Mouse (Mus musculus): ENCODE data around the gene Lmo2. TPM values are rescaled to one million over a fixed set of nuclear protein-coding genes. Genes with fewer than 3 reads are reported as not detected.
"Not testable (repeated sequence)": the region's sequence is repeated elsewhere in the genome, so short reads cannot be mapped to it uniquely, and the experiment has no call there.

Gene Lmo2
- polyA plus RNA-seq, 1 experiment from 2014 or later, result 18.2 TPM

GRCm38 (mm10) chr2:103992618-103993332, 35.0 kb downstream of the Lmo2 start:
- WGBS, result 34% methylated on average over 17 of the region's 17 CpGs
- no peak overlapping the region for H3K9ac ChIP-seq
- no peak for ATAC-seq
- H3K4me2 ChIP-seq (replicated peaks), result no peak overlapping the region
- no peak overlapping the region for H3K4me3 ChIP-seq (replicated peaks)
- H3K9me3 ChIP-seq, result no peaks in the 10 kb centered on the region
- H3K36me3 ChIP-seq, result no peaks in the 10 kb centered on the region
- no peak overlapping the region for H3K27ac ChIP-seq
- no peaks in the 10 kb centered on the region for H3K27me3 ChIP-seq (replicated peaks)
- H3K4me1 ChIP-seq (replicated peaks), result no peaks in the 10 kb centered on the region

- 26% methylated on average over 2 of the region's 2 CpGs for WGBS
- Histone ChIP-seq H3K27me3 (replicated peaks) (peaks cover 6% of the 10 kb centered on the region; the same call in 1 of the 2 replicates), H3K4me1 (replicated peaks) (no peaks in the 10 kb centered on the region), H3K9me3 (no peaks in the 10 kb centered on the region), H3K27ac (no peak overlapping the region), H3K9ac (no peak overlapping the region), H3K36me3 (no peaks in the 10 kb centered on the region), H3K4me2 (replicated peaks) (no peak overlapping the region), H3K4me3 (replicated peaks) (no peak overlapping the region)
- no peak for ATAC-seq
Measured at GRCm38 (mm10) chr2:104001076-104001475, 43.3 kb downstream of the Lmo2 start.

- H3K9ac ChIP-seq, result no peak overlapping the region
- ATAC-seq, result no peak
- WGBS, result 82% methylated on average over 4 of the region's 4 CpGs
- no peaks in the 10 kb centered on the region for H3K36me3 ChIP-seq
- peaks cover 6% of the 10 kb centered on the region; the same call in 1 of the 2 replicates for H3K27me3 ChIP-seq (replicated peaks)
- H3K27ac ChIP-seq, result no peak overlapping the region
- H3K9me3 ChIP-seq, result no peaks in the 10 kb centered on the region
- no peak overlapping the region for H3K4me3 ChIP-seq (replicated peaks)
- H3K4me1 ChIP-seq (replicated peaks), result no peaks in the 10 kb centered on the region
- no peak overlapping the region for H3K4me2 ChIP-seq (replicated peaks)
Measured at GRCm38 (mm10) chr2:104001861-104002260, 44.1 kb downstream of the Lmo2 start.

- Histone ChIP-seq H3K27ac (no peak overlapping the region), H3K27me3 (replicated peaks) (peaks cover 6% of the 10 kb centered on the region; the same call in 1 of the 2 replicates), H3K9me3 (no peaks in the 10 kb centered on the region), H3K4me2 (replicated peaks) (no peak overlapping the region), H3K36me3 (no peaks in the 10 kb centered on the region), H3K9ac (no peak overlapping the region), H3K4me1 (replicated peaks) (no peaks in the 10 kb centered on the region), H3K4me3 (replicated peaks) (no peak overlapping the region)
- WGBS, result 35% methylated on average over 16 of the region's 16 CpGs
- no peak for ATAC-seq
Measured at GRCm38 (mm10) chr2:104002711-104003413, 45.1 kb downstream of the Lmo2 start.

GRCm38 (mm10) chr2:104007793-104008519, 50.2 kb downstream of the Lmo2 start:
- 74% methylated on average over 7 of the region's 7 CpGs for WGBS
- no peak overlapping the region for H3K9ac ChIP-seq
- H3K4me1 ChIP-seq (replicated peaks), result no peaks in the 10 kb centered on the region
- ATAC-seq, result no peak
- no peak overlapping the region for H3K4me3 ChIP-seq (replicated peaks)
- H3K4me2 ChIP-seq (replicated peaks), result no peak overlapping the region
- H3K9me3 ChIP-seq, result no peaks in the 10 kb centered on the region
- no peaks in the 10 kb centered on the region for H3K36me3 ChIP-seq
- no peak overlapping the region for H3K27ac ChIP-seq
- H3K27me3 ChIP-seq (replicated peaks), result peaks cover 3% of the 10 kb centered on the region; the same call in 1 of the 2 replicates

- H3K9me3 ChIP-seq; H3K27ac ChIP-seq; H3K27me3 ChIP-seq (replicated peaks); H3K4me2 ChIP-seq (replicated peaks); H3K9ac ChIP-seq; H3K4me1 ChIP-seq (replicated peaks); ATAC-seq; H3K4me3 ChIP-seq (replicated peaks); H3K36me3 ChIP-seq: not testable (repeated sequence)
- WGBS, result 93% methylated on average over 3 of the region's 3 CpGs
Measured at GRCm38 (mm10) chr2:104008853-104009252, 51.1 kb downstream of the Lmo2 start.

GRCm38 (mm10) chr2:104023096-104023495, 65.3 kb downstream of the Lmo2 start:
- Histone ChIP-seq H3K27me3 (replicated peaks) (no peaks in the 10 kb centered on the region), H3K9me3 (no peaks in the 10 kb centered on the region), H3K9ac (no peak overlapping the region), H3K4me3 (replicated peaks) (no peak overlapping the region), H3K36me3 (no peaks in the 10 kb centered on the region), H3K4me1 (replicated peaks) (no peaks in the 10 kb centered on the region), H3K27ac (no peak overlapping the region), H3K4me2 (replicated peaks) (no peak overlapping the region)
- no peak for ATAC-seq
- 80% methylated on average over 7 of the region's 7 CpGs for WGBS

GRCm38 (mm10) chr2:104024656-104025055, 66.9 kb downstream of the Lmo2 start:
- H3K27me3 ChIP-seq (replicated peaks), result no peaks in the 10 kb centered on the region
- no peak overlapping the region for H3K9ac ChIP-seq
- 91% methylated on average over 4 of the region's 4 CpGs for WGBS
- H3K27ac ChIP-seq, result no peak overlapping the region
- H3K4me3 ChIP-seq (replicated peaks), result no peak overlapping the region
- ATAC-seq, result no peak
- no peaks in the 10 kb centered on the region for H3K36me3 ChIP-seq
- no peak overlapping the region for H3K4me2 ChIP-seq (replicated peaks)
- no peaks in the 10 kb centered on the region for H3K9me3 ChIP-seq
- peaks cover 9% of the 10 kb centered on the region for H3K4me1 ChIP-seq (replicated peaks)

GRCm38 (mm10) chr2:104027458-104028138, 69.8 kb downstream of the Lmo2 start, which contains the start of gene Fbxo3:
Gene Fbxo3, plus strand, starts transcription at chr2:104027721.
- Histone ChIP-seq H3K4me2 (replicated peaks) (peak within 1 kb of the TSS; percentile 73), H3K27ac (peak within 1 kb of the TSS; percentile 34), H3K36me3 (no peaks in the 10 kb centered on the region), H3K9ac (peak within 1 kb of the TSS; percentile 78), H3K4me3 (replicated peaks) (peak within 1 kb of the TSS; percentile 87), H3K27me3 (replicated peaks) (no peaks in the 10 kb centered on the region), H3K9me3 (no peaks in the 10 kb centered on the region), H3K4me1 (replicated peaks) (peaks cover 12% of the 10 kb centered on the region)
- under 1% methylated on average over 43 of the region's 44 CpGs for WGBS
- ATAC-seq, result peak; percentile 99

- H3K27ac ChIP-seq, result peak within 1 kb of the TSS; percentile 34
- peak within 1 kb of the TSS; percentile 73 for H3K4me2 ChIP-seq (replicated peaks)
- H3K4me1 ChIP-seq (replicated peaks), result peaks cover 12% of the 10 kb centered on the region
- H3K36me3 ChIP-seq, result no peaks in the 10 kb centered on the region
- peak; percentile 74 for ATAC-seq
- peak within 1 kb of the TSS; percentile 78 for H3K9ac ChIP-seq
- WGBS, result under 1% methylated on average over 32 of the region's 32 CpGs
- no peaks in the 10 kb centered on the region for H3K27me3 ChIP-seq (replicated peaks)
- H3K4me3 ChIP-seq (replicated peaks), result peak within 1 kb of the TSS; percentile 87
- no peaks in the 10 kb centered on the region for H3K9me3 ChIP-seq
Measured at GRCm38 (mm10) chr2:104028139-104028723, 70.4 kb downstream of the Lmo2 start, which contains the start of gene 4931422A03Rik. Gene 4931422A03Rik, minus strand, starts transcription at chr2:104028361.

- no peaks in the 10 kb centered on the region for H3K36me3 ChIP-seq
- 58% methylated on average over 2 of the region's 2 CpGs for WGBS
- H3K9ac ChIP-seq, result no peak overlapping the region
- peak overlapping the region; percentile 87 for H3K4me3 ChIP-seq (replicated peaks)
- peak overlapping the region; percentile 73 for H3K4me2 ChIP-seq (replicated peaks)
- H3K27me3 ChIP-seq (replicated peaks), result no peaks in the 10 kb centered on the region
- ATAC-seq, result no peak
- peaks cover 12% of the 10 kb centered on the region for H3K4me1 ChIP-seq (replicated peaks)
- no peaks in the 10 kb centered on the region for H3K9me3 ChIP-seq
- H3K27ac ChIP-seq, result no peak overlapping the region
Measured at GRCm38 (mm10) chr2:104029074-104029473, 71.3 kb downstream of the Lmo2 start.

All from intestine, embryonic 15.5 days (tissue).